Mouse (Mus musculus): ENCODE data around the gene Dcaf8.

DNA sequence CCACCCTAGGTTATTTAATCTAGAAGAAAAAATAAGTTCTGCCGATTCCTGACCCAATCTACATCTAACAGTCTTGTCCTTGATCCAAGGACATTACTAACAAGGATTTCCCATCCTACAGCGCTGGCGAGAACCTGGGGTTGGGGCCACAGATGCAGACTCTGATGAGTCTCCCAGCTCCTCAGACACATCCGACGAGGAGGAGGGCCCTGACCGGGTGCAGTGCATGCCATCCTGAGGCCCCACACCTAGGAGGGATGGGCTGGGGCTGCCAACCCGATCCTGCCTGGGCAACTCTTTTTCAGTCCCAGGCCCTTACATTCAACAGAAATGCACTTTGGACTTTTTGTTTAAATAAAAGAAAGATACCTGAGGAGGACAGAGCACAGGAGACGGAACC, 46.6 kb downstream of the Dcaf8 start:
- no peak for TF ChIP-seq CTCF (IDR thresholded peaks at IDR 0.05; ENCODE audit: low read depth)
- TF ChIP-seq EP300 (IDR thresholded peaks at IDR 0.05; ENCODE audit: low read depth), result no peak

All from liver, postnatal 0 days (tissue).